Mouse (Mus musculus): ENCODE measurements around the gene A530064D06Rik. TPM values are rescaled to one million over a fixed set of nuclear protein-coding genes. Genes with fewer than 3 reads are reported as not detected.

The A530064D06Rik gene
- polyA plus RNA-seq, 1 experiment: 0.69 TPM

Other genes with a start within 250 kb of the A530064D06Rik start
- gene Foxp4, start 242.6 kb downstream of the A530064D06Rik start, polyA plus RNA-seq (2012; rRNA removed): 23.6 and 36.5 TPM in 2 replicates
- not detected in 2 replicates for gene 1700122O11Rik, start 129.0 kb downstream of the A530064D06Rik start, polyA plus RNA-seq (2012; rRNA removed)
- gene 1700067P10Rik, start 78.0 kb downstream of the A530064D06Rik start, polyA plus RNA-seq (2012; rRNA removed): 0.09 and 0.12 TPM in 2 replicates
- gene 9830107B12Rik, start 21.0 kb downstream of the A530064D06Rik start, polyA plus RNA-seq (2012; rRNA removed): 0.04 and 0.06 TPM in 2 replicates
- 0.01 TPM in 1 of 2 replicates, not detected in the other for gene Trem1, start 65.5 kb upstream of the A530064D06Rik start, polyA plus RNA-seq (2012; rRNA removed)
- not detected in 2 replicates for gene Trem3, start 80.5 kb upstream of the A530064D06Rik start, polyA plus RNA-seq (2012; rRNA removed)
- 0.49 and 0.89 TPM in 2 replicates for gene Treml4, start 97.0 kb upstream of the A530064D06Rik start, polyA plus RNA-seq (2012; rRNA removed)
- gene Treml2, start 132.2 kb upstream of the A530064D06Rik start, polyA plus RNA-seq (2012; rRNA removed): 0.19 and 0.32 TPM in 2 replicates
- 0.46 and 0.66 TPM in 2 replicates for gene B430306N03Rik, start 148.9 kb upstream of the A530064D06Rik start, polyA plus RNA-seq (2012; rRNA removed)
- gene Trem2, start 179.1 kb upstream of the A530064D06Rik start, polyA plus RNA-seq (2012; rRNA removed): 7.6 and 8.8 TPM in 2 replicates
- 0.07 and 0.11 TPM in 2 replicates for gene Treml1, start 192.6 kb upstream of the A530064D06Rik start, polyA plus RNA-seq (2012; rRNA removed)
- 31.7 and 39.2 TPM in 2 replicates for gene Nfya, start 242.6 kb upstream of the A530064D06Rik start, polyA plus RNA-seq (2012; rRNA removed)
- gene Oard1, start 242.7 kb upstream of the A530064D06Rik start, polyA plus RNA-seq (2012; rRNA removed): 38.1 and 42.4 TPM in 2 replicates